Mouse (Mus musculus): ENCODE data around the gene Apol6. TPM values are rescaled to one million over a fixed set of nuclear protein-coding genes. Genes with fewer than 3 reads are reported as not detected.

Apol6 gene
- polyA plus RNA-seq, 1 experiment from 2014 or later, result not detected

- DNase-seq (ENCODE audit: low spot score), result no peak
- 73% methylated on average over 5 of the region's 5 CpGs for WGBS
- no peak overlapping the region for H3K4me3 ChIP-seq (ENCODE audit: low read depth, low read length)
- H3K27ac ChIP-seq (ENCODE audit: low read depth, low read length), result no peak overlapping the region
- no peaks in the 10 kb centered on the region for H3K4me1 ChIP-seq (replicated peaks; ENCODE audit: control insufficient read depth, insufficient read depth, low read length)
- no peaks in the 10 kb centered on the region for H3K27me3 ChIP-seq (ENCODE audit: control insufficient read depth, insufficient read depth, low read length)
- ATAC-seq (replicated peaks; ENCODE audit: low FRiP score), result no peak
- H3K4me2 ChIP-seq (ENCODE audit: low read depth, low read length, severe bottlenecking), result no peak overlapping the region
- no peak overlapping the region for H3K9ac ChIP-seq (ENCODE audit: low read length)
- no peaks in the 10 kb centered on the region for H3K9me3 ChIP-seq (ENCODE audit: control insufficient read depth, low read length)
- no peaks in the 10 kb centered on the region for H3K36me3 ChIP-seq (ENCODE audit: control insufficient read depth, insufficient read depth, low read length)
Observed at GRCm38 (mm10) chr15:77025884-77026583, 18.5 kb upstream of the Apol6 start.

GRCm38 (mm10) chr15:77027117-77027516 is 17.4 kb upstream of the Apol6 start:
- ATAC-seq (replicated peaks; ENCODE audit: low FRiP score), result no peak
- 92% methylated on average over 3 of the region's 3 CpGs for WGBS
- Histone ChIP-seq H3K4me2 (ENCODE audit: low read depth, low read length, severe bottlenecking) (no peak overlapping the region), H3K9me3 (ENCODE audit: control insufficient read depth, low read length) (no peaks in the 10 kb centered on the region), H3K9ac (ENCODE audit: low read length) (no peak overlapping the region), H3K36me3 (ENCODE audit: control insufficient read depth, insufficient read depth, low read length) (no peaks in the 10 kb centered on the region), H3K4me3 (ENCODE audit: low read depth, low read length) (no peak overlapping the region), H3K27ac (ENCODE audit: low read depth, low read length) (no peak overlapping the region), H3K4me1 (replicated peaks; ENCODE audit: control insufficient read depth, insufficient read depth, low read length) (no peaks in the 10 kb centered on the region), H3K27me3 (ENCODE audit: control insufficient read depth, insufficient read depth, low read length) (no peaks in the 10 kb centered on the region)
- DNase-seq (ENCODE audit: low spot score), result no peak

DNA sequence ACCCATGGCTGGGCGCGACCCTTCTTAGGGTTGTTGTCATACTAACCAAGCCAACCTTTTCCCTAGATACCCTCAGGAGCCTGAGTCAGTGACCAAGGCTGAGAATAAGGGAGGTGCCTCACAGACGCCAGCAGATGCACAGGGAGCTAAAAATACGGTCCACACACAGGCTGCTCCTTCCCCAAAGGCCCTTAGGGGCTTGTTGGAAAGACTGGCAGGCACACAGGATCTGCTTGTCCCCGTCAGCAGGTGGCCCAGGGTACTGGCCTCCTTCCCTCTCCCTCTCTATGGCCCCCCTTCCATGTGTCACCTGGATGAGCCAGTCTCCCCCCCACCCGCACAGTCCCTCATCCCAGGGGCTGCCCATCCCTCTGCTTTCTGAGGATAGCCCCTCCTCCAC is 16.9 kb upstream of the Apol6 start:
- Histone ChIP-seq H3K4me1 (replicated peaks; ENCODE audit: control insufficient read depth, insufficient read depth, low read length) (no peaks in the 10 kb centered on the region), H3K4me2 (ENCODE audit: low read depth, low read length, severe bottlenecking) (no peak overlapping the region), H3K27me3 (ENCODE audit: control insufficient read depth, insufficient read depth, low read length) (no peaks in the 10 kb centered on the region), H3K9me3 (ENCODE audit: control insufficient read depth, low read length) (no peaks in the 10 kb centered on the region), H3K9ac (ENCODE audit: low read length) (no peak overlapping the region), H3K36me3 (ENCODE audit: control insufficient read depth, insufficient read depth, low read length) (no peaks in the 10 kb centered on the region), H3K4me3 (ENCODE audit: low read depth, low read length) (no peak overlapping the region), H3K27ac (ENCODE audit: low read depth, low read length) (no peak overlapping the region)
- WGBS, result 72% methylated on average over 6 of the region's 6 CpGs
- ATAC-seq (replicated peaks; ENCODE audit: low FRiP score), result no peak
- no peak for DNase-seq (ENCODE audit: low spot score)

DNA sequence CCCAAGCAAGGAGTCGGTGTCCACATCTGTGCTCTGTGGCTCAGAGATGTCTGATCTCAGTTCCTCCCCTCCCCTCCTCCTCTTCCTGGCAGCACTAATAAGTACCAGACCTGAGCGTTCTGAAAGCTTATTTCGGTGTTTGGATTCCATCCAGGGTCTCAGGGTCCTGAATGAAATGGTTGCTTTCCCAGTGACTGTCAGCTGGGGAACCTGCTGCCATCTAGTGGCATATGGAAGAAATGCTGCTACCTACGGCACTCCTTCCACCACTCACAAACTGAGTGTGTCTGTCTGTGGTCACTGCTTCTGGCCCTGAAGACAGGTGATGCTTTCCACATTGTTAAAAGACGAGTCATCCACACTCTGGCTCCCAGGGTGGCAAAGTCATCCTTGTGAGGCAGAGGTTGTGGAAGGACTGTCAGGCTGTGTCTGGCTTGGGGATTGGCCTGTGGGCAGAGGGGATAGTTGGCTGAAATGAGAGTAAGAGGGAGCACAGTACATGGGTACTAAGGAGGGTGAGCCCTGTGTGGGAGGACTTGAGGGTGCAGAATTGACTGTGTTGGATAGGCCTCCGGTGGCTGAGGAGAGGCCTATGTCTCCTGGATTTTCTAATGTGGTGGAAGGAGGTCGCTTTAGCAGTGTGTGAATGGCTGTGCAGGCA is 15.1 kb upstream of the Apol6 start:
- 37% methylated on average over 7 of the region's 7 CpGs for WGBS
- DNase-seq (ENCODE audit: low spot score) (peak; percentile 82), ATAC-seq (replicated peaks; ENCODE audit: low FRiP score) (no peak; the same call in 1 of the 2 replicates)
- Histone ChIP-seq H3K4me1 (replicated peaks; ENCODE audit: control insufficient read depth, insufficient read depth, low read length) (no peaks in the 10 kb centered on the region), H3K36me3 (ENCODE audit: control insufficient read depth, insufficient read depth, low read length) (no peaks in the 10 kb centered on the region), H3K9ac (ENCODE audit: low read length) (no peak overlapping the region), H3K4me2 (ENCODE audit: low read depth, low read length, severe bottlenecking) (no peak overlapping the region), H3K9me3 (ENCODE audit: control insufficient read depth, low read length) (no peaks in the 10 kb centered on the region), H3K27me3 (ENCODE audit: control insufficient read depth, insufficient read depth, low read length) (no peaks in the 10 kb centered on the region), H3K27ac (ENCODE audit: low read depth, low read length) (no peak overlapping the region), H3K4me3 (ENCODE audit: low read depth, low read length) (no peak overlapping the region)

DNA sequence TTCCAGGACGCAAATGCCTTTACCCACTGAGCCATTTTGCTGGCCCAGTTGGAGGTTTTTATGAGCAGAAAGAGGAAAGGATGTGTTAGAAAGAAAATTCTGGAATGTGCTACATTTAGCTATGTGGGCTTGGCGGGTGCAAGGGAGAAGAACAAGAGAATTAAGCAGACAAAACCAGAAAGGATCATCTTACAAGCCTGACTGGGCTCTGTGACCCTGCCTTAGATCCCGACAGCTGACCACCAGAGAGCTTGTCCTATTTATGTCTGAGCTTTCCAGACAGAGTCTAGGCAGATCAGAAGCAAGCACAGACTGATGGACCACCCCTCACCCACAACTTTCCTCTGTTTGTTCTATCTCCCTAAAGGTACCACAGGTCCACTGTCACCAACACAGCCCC is 13.3 kb upstream of the Apol6 start:
- Histone ChIP-seq H3K9me3 (ENCODE audit: control insufficient read depth, low read length) (no peaks in the 10 kb centered on the region), H3K27ac (ENCODE audit: low read depth, low read length) (no peak overlapping the region), H3K36me3 (ENCODE audit: control insufficient read depth, insufficient read depth, low read length) (no peaks in the 10 kb centered on the region), H3K4me1 (replicated peaks; ENCODE audit: control insufficient read depth, insufficient read depth, low read length) (no peaks in the 10 kb centered on the region), H3K4me3 (ENCODE audit: low read depth, low read length) (no peak overlapping the region), H3K27me3 (ENCODE audit: control insufficient read depth, insufficient read depth, low read length) (no peaks in the 10 kb centered on the region), H3K4me2 (ENCODE audit: low read depth, low read length, severe bottlenecking) (no peak overlapping the region), H3K9ac (ENCODE audit: low read length) (no peak overlapping the region)
- no peak for DNase-seq (ENCODE audit: low spot score)
- WGBS, result 56% methylated on average over 3 of the region's 3 CpGs
- ATAC-seq (replicated peaks; ENCODE audit: low FRiP score), result no peak

DNA sequence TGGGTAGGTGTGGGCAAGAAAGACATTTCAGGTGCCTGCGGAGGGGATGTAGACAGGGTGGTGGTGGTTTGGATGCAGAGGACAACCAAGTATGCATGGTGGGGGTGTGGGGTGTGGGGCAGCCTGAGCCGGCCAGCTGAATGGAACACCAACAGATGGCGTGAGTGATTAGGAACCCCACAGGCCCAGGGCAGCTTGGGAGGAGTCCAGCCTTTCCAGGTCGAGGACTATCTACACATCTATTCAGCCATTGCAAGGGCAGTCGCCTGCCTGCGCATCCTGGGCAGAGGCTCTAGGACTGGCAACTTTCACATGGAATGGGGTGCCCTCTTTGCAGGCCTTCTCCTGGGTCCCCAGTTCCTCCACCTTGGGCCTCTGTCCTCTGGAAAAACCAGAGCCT is 10.0 kb upstream of the Apol6 start:
- Histone ChIP-seq H3K9ac (ENCODE audit: low read length) (no peak overlapping the region), H3K4me1 (replicated peaks; ENCODE audit: control insufficient read depth, insufficient read depth, low read length) (0 out of 2 replicates have a peak, but pooled peaks cover 3% of the 10 kb centered on the region), H3K27me3 (ENCODE audit: control insufficient read depth, insufficient read depth, low read length) (no peaks in the 10 kb centered on the region), H3K4me3 (ENCODE audit: low read depth, low read length) (no peak overlapping the region), H3K27ac (ENCODE audit: low read depth, low read length) (no peak overlapping the region), H3K36me3 (ENCODE audit: control insufficient read depth, insufficient read depth, low read length) (no peaks in the 10 kb centered on the region), H3K4me2 (ENCODE audit: low read depth, low read length, severe bottlenecking) (no peak overlapping the region), H3K9me3 (ENCODE audit: control insufficient read depth, low read length) (no peaks in the 10 kb centered on the region)
- ATAC-seq (replicated peaks; ENCODE audit: low FRiP score) (no peak), DNase-seq (ENCODE audit: low spot score) (no peak)
- WGBS, result 81% methylated on average over 6 of the region's 6 CpGs

DNA sequence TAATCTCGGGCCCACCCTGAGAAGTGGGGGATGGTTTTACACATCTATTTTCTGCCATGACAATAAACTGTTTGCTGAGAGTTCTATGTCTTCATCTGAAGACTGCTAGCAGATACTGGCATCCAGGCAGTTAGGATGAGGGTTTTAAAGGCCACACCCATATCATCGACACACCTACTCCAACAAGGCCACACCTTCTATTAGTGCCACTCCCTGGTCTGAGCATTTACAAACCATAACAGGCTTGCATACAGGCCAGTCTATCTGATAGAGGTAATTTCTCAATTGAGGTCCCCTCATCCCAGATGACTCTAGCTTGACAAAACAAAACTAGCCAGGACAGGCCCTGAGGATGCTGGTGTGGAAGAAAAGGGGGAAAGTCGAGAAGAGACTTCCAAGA is 8.9 kb upstream of the Apol6 start:
- no peak for ATAC-seq (replicated peaks; ENCODE audit: low FRiP score)
- no peak overlapping the region for H3K27ac ChIP-seq (ENCODE audit: low read depth, low read length)
- no peak overlapping the region for H3K4me3 ChIP-seq (ENCODE audit: low read depth, low read length)
- no peak for DNase-seq (ENCODE audit: low spot score)
- no peaks in the 10 kb centered on the region for H3K27me3 ChIP-seq (ENCODE audit: control insufficient read depth, insufficient read depth, low read length)
- WGBS, result 86% methylated on average over 3 of the region's 3 CpGs
- H3K4me2 ChIP-seq (ENCODE audit: low read depth, low read length, severe bottlenecking), result no peak overlapping the region
- H3K36me3 ChIP-seq (ENCODE audit: control insufficient read depth, insufficient read depth, low read length), result no peaks in the 10 kb centered on the region
- H3K9me3 ChIP-seq (ENCODE audit: control insufficient read depth, low read length), result no peaks in the 10 kb centered on the region
- no peak overlapping the region for H3K9ac ChIP-seq (ENCODE audit: low read length)
- H3K4me1 ChIP-seq (replicated peaks; ENCODE audit: control insufficient read depth, insufficient read depth, low read length), result 0 out of 2 replicates have a peak, but pooled peaks cover 3% of the 10 kb centered on the region

- Histone ChIP-seq H3K27me3 (ENCODE audit: control insufficient read depth, insufficient read depth, low read length) (no peaks in the 10 kb centered on the region), H3K4me1 (replicated peaks; ENCODE audit: control insufficient read depth, insufficient read depth, low read length) (0 out of 2 replicates have a peak, but pooled peaks cover 3% of the 10 kb centered on the region), H3K4me2 (ENCODE audit: low read depth, low read length, severe bottlenecking) (no peak overlapping the region), H3K4me3 (ENCODE audit: low read depth, low read length) (no peak overlapping the region), H3K9me3 (ENCODE audit: control insufficient read depth, low read length) (no peaks in the 10 kb centered on the region), H3K9ac (ENCODE audit: low read length) (no peak overlapping the region), H3K27ac (ENCODE audit: low read depth, low read length) (peak overlapping the region; percentile 55; the same call in 1 of the 2 replicates), H3K36me3 (ENCODE audit: control insufficient read depth, insufficient read depth, low read length) (no peaks in the 10 kb centered on the region)
- DNase-seq (ENCODE audit: low spot score), result no peak
- 82% methylated on average over 11 of the region's 11 CpGs for WGBS
- ATAC-seq (replicated peaks; ENCODE audit: low FRiP score), result no peak
Observed at GRCm38 (mm10) chr15:77036320-77036988, 8.1 kb upstream of the Apol6 start.

All from forebrain, embryonic 11.5 days (tissue).